ENCODE assay signal across 8 mouse cellular contexts in genomic region chr9:107553541-107554318, GRCm38 (mm10). TPM values are rescaled to one million over a fixed set of nuclear protein-coding genes. Genes with fewer than 3 reads are reported as not detected.
DNase-seq lines count a peak whose midpoint lies in the region; ATAC-seq and TF ChIP-seq lines count a peak whose summit lies in the region.

No protein-coding gene starts in this region.

- peaks cover 35% of the 10 kb centered on the region for H3K79me2 ChIP-seq in MEL (ENCODE audit: control insufficient read depth, insufficient read depth, low read length, poor library complexity)

- DNase-seq in heart, adult 18-20 months: no peak
- DNase-seq in MEL (ENCODE audit: low read depth, low spot score): peak; percentile 68
- DNase-seq in forebrain, embryonic 10.5 days (ENCODE audit: extremely low spot score, low spot score): no peak
- DNase-seq in gastrocnemius, adult 8-10 months (ENCODE audit: low spot score in 2 of 2): no peak

- no peak for TF ChIP-seq CTCF in MEL (IDR thresholded peaks at IDR 0.05 in 2 of 3, conservative IDR thresholded peaks at IDR 0.05 in 1 of 3; ENCODE audit: control insufficient read depth in 1 of 3, insufficient read depth in 1 of 3, low read depth in 2 of 3, low read length in 3 of 3, poor library complexity in 1 of 3, severe bottlenecking in 1 of 3)

- ATAC-seq in heart, embryonic 11.5 days (replicated peaks; ENCODE audit: insufficient number of reproducible peaks, low FRiP score, low TSS enrichment): peak; percentile 40
- peak; percentile 10; the same call in 1 of the 2 replicates for ATAC-seq in kidney, embryonic 14.5 days (ENCODE audit: low FRiP score, low TSS enrichment)
- peak; percentile 26 for ATAC-seq in midbrain, embryonic 13.5 days
- no peak for ATAC-seq in granulocyte monocyte progenitor cell, adult 5-6 weeks (replicated peaks; ENCODE audit: poor library complexity, severe bottlenecking)

- peaks cover 24% of the 10 kb centered on the region for H3K27me3 ChIP-seq in heart, embryonic 11.5 days (ENCODE audit: control insufficient read depth, insufficient read depth, low read length)
- H3K27me3 ChIP-seq in MEL (ENCODE audit: control insufficient read depth in 1 of 2, insufficient read depth in 2 of 2, low read length in 2 of 2): no peaks in the 10 kb centered on the region
- H3K27me3 ChIP-seq in forebrain, embryonic 10.5 days (ENCODE audit: poor library complexity, severe bottlenecking): peaks cover 46% of the 10 kb centered on the region
- H3K27me3 ChIP-seq in kidney, embryonic 14.5 days (ENCODE audit: control insufficient read depth, insufficient read depth, low read length): no peaks in the 10 kb centered on the region
- peaks cover 48% of the 10 kb centered on the region for H3K27me3 ChIP-seq in midbrain, embryonic 13.5 days

- no peak; a peak in 1 of 4 replicates for TF ChIP-seq POLR2A in MEL (IDR thresholded peaks at IDR 0.05; ENCODE audit: control insufficient read depth in 1 of 2, insufficient read depth in 1 of 2, low read depth in 1 of 2, low read length in 2 of 2, poor library complexity in 1 of 2)

- peak overlapping the region; percentile 84 for H3K4me3 ChIP-seq in heart, embryonic 11.5 days (ENCODE audit: low read depth, low read length)
- H3K4me3 ChIP-seq in MEL (ENCODE audit: control insufficient read depth in 1 of 2, insufficient read depth in 1 of 2, low read depth in 2 of 2, low read length in 2 of 2): peak overlapping the region; percentile 65 to 82
- H3K4me3 ChIP-seq in forebrain, embryonic 10.5 days: peak overlapping the region; percentile 88
- peak overlapping the region; percentile 63 for H3K4me3 ChIP-seq in kidney, embryonic 14.5 days (ENCODE audit: low read length)
- peak overlapping the region; percentile 60 for H3K4me3 ChIP-seq in midbrain, embryonic 13.5 days (replicated peaks)

- H3K4me1 ChIP-seq in heart, embryonic 11.5 days (ENCODE audit: control insufficient read depth, insufficient read depth, low read length): peaks cover 43% of the 10 kb centered on the region
- H3K4me1 ChIP-seq in MEL (ENCODE audit: control insufficient read depth in 1 of 2, insufficient read depth in 2 of 2, low read length in 2 of 2): peaks cover 10 to 33% of the 10 kb centered on the region in 2 experiments
- peaks cover 73% of the 10 kb centered on the region for H3K4me1 ChIP-seq in forebrain, embryonic 10.5 days
- peaks cover 49% of the 10 kb centered on the region for H3K4me1 ChIP-seq in kidney, embryonic 14.5 days (ENCODE audit: control insufficient read depth, insufficient read depth, low read length)
- H3K4me1 ChIP-seq in midbrain, embryonic 13.5 days (replicated peaks): peaks cover 51% of the 10 kb centered on the region

- peak overlapping the region; percentile 83 for H3K9ac ChIP-seq in heart, embryonic 11.5 days (ENCODE audit: low read depth, low read length)
- H3K9ac ChIP-seq in MEL (ENCODE audit: control insufficient read depth, low read depth, low read length, poor library complexity, severe bottlenecking): peak overlapping the region; percentile 85
- H3K9ac ChIP-seq in kidney, embryonic 14.5 days (ENCODE audit: low read depth, low read length): peak overlapping the region; percentile 67
- peak overlapping the region; percentile 74 for H3K9ac ChIP-seq in midbrain, embryonic 13.5 days (replicated peaks)

- H3K27ac ChIP-seq in heart, embryonic 11.5 days (ENCODE audit: low read depth, low read length): peak overlapping the region; percentile 83
- H3K27ac ChIP-seq in MEL (ENCODE audit: control insufficient read depth, low read depth, low read length): peak overlapping the region; percentile 66
- H3K27ac ChIP-seq in forebrain, embryonic 10.5 days: peak overlapping the region; percentile 96
- H3K27ac ChIP-seq in kidney, embryonic 14.5 days (ENCODE audit: low read depth, low read length): peak overlapping the region; percentile 96
- peak overlapping the region; percentile 82 for H3K27ac ChIP-seq in midbrain, embryonic 13.5 days

- no peaks in the 10 kb centered on the region for H3K9me3 ChIP-seq in heart, embryonic 11.5 days (replicated peaks; ENCODE audit: control insufficient read depth, low read length)
- H3K9me3 ChIP-seq in MEL (replicated peaks; ENCODE audit: insufficient read depth, low read length): no peaks in the 10 kb centered on the region
- H3K9me3 ChIP-seq in forebrain, embryonic 10.5 days: no peaks in the 10 kb centered on the region
- H3K9me3 ChIP-seq in kidney, embryonic 14.5 days (ENCODE audit: control insufficient read depth, low read length): no peaks in the 10 kb centered on the region
- no peaks in the 10 kb centered on the region for H3K9me3 ChIP-seq in midbrain, embryonic 13.5 days

- WGBS in heart, embryonic 11.5 days (ENCODE audit: insufficient replicate concordance): 8% methylated on average over 36 of the region's 37 CpGs
- WGBS in forebrain, embryonic 10.5 days: 6% methylated on average over 37 of the region's 37 CpGs
- WGBS in kidney, embryonic 14.5 days: 2% methylated on average over 37 of the region's 37 CpGs
- WGBS in midbrain, embryonic 13.5 days: 7% methylated on average over 37 of the region's 37 CpGs

- no peak for TF ChIP-seq RAD21 in MEL (IDR thresholded peaks at IDR 0.05; ENCODE audit: low read depth, low read length)

- peaks cover 14% of the 10 kb centered on the region for H3K36me3 ChIP-seq in heart, embryonic 11.5 days (ENCODE audit: control insufficient read depth, insufficient read depth, low read length)
- H3K36me3 ChIP-seq in MEL (ENCODE audit: control insufficient read depth in 1 of 2, insufficient read depth in 2 of 2, low read length in 2 of 2): peaks cover 3 to 29% of the 10 kb centered on the region in 2 experiments; a peak in 3 of 4 replicates
- peaks cover 28% of the 10 kb centered on the region for H3K36me3 ChIP-seq in forebrain, embryonic 10.5 days (replicated peaks)
- H3K36me3 ChIP-seq in kidney, embryonic 14.5 days (ENCODE audit: control insufficient read depth, insufficient read depth, low read length): peaks cover 24% of the 10 kb centered on the region
- H3K36me3 ChIP-seq in midbrain, embryonic 13.5 days: peaks cover 23% of the 10 kb centered on the region

- no peak for TF ChIP-seq EP300 in MEL (IDR thresholded peaks at IDR 0.05; ENCODE audit: low read depth in 1 of 2, low read length in 2 of 2)

- peak overlapping the region; percentile 98 for H3K4me2 ChIP-seq in heart, embryonic 11.5 days
- peak overlapping the region; percentile 87 for H3K4me2 ChIP-seq in kidney, embryonic 14.5 days (replicated peaks; ENCODE audit: low read depth, low read length)
- peak overlapping the region; percentile 95 for H3K4me2 ChIP-seq in midbrain, embryonic 13.5 days (replicated peaks)

RNA-seq across cellular contexts. Expression of gene Rassf1, which starts 2.4 kb away (rescaled TPM):
- 38.9 and 45.7 TPM in 2 replicates for polyA plus RNA-seq in heart, embryonic 11.5 days (2014; fragmentation: Nextera tagmentation; extraction: Ambion mirVana)
- total RNA-seq in heart, adult 18-20 months (2021): 10 to 100 TPM; 15.1 TPM
- total RNA-seq in MEL (2012; rRNA removed): 40.6 and 48.0 TPM in 2 replicates
- polyA plus RNA-seq in MEL (2012; ENCODE audit: insufficient read depth in 1 of 2, insufficient read length in 2 of 2, low read depth in 1 of 2, low replicate concordance in 2 of 2, missing spikeins in 1 of 2): 10 to 100 TPM in 1 of 2 experiments, not detected in 1; 56.9 TPM
- polyA plus RNA-seq in forebrain, embryonic 10.5 days (2016; fragmentation: Nextera tagmentation; extraction: Ambion mirVana): 57.4 and 59.6 TPM in 2 replicates
- polyA plus RNA-seq in kidney, embryonic 14.5 days (2014; fragmentation: Nextera tagmentation; extraction: Ambion mirVana): 53.2 and 60.1 TPM in 2 replicates
- 38.6 and 39.5 TPM in 2 replicates for polyA plus RNA-seq in midbrain, embryonic 13.5 days (2015; fragmentation: Nextera tagmentation; extraction: Ambion mirVana)
- total RNA-seq in granulocyte monocyte progenitor cell, adult 5-6 weeks (2014; fragmentation: Nextera tagmentation): 40.2 and 42.2 TPM in 2 replicates
- 34.1 and 36.7 TPM in 2 replicates for total RNA-seq in granulocyte monocyte progenitor cell, adult 5-6 weeks (2017)
- total RNA-seq in gastrocnemius, adult 8-10 months (2022): 10 to 100 TPM in 3 of 4 experiments, 1 to 10 TPM in 1; 9.3 to 14.4 (median 11.9) TPM

RNA-seq across cellular contexts. Expression of gene Zmynd10, which starts 6.6 kb away (rescaled TPM):
- not detected in 2 replicates for polyA plus RNA-seq in heart, embryonic 11.5 days (2014; fragmentation: Nextera tagmentation; extraction: Ambion mirVana)
- under 1 TPM in 1 of 2 experiments, not detected in 1; 0.62 TPM for total RNA-seq in heart, adult 18-20 months (2021)
- 0.26 and 0.31 TPM in 2 replicates for total RNA-seq in MEL (2012; rRNA removed)
- under 1 TPM in 1 of 2 experiments, not detected in 1; 0.85 TPM for polyA plus RNA-seq in MEL (2012; ENCODE audit: insufficient read depth in 1 of 2, insufficient read length in 2 of 2, low read depth in 1 of 2, low replicate concordance in 2 of 2, missing spikeins in 1 of 2)
- polyA plus RNA-seq in forebrain, embryonic 10.5 days (2016; fragmentation: Nextera tagmentation; extraction: Ambion mirVana): 0.74 and 1.4 TPM in 2 replicates
- polyA plus RNA-seq in kidney, embryonic 14.5 days (2014; fragmentation: Nextera tagmentation; extraction: Ambion mirVana): 0.76 and 1.7 TPM in 2 replicates
- polyA plus RNA-seq in midbrain, embryonic 13.5 days (2015; fragmentation: Nextera tagmentation; extraction: Ambion mirVana): 1.1 and 1.5 TPM in 2 replicates
- total RNA-seq in granulocyte monocyte progenitor cell, adult 5-6 weeks (2014; fragmentation: Nextera tagmentation): not detected in 2 replicates
- total RNA-seq in granulocyte monocyte progenitor cell, adult 5-6 weeks (2017): not detected in 2 replicates
- total RNA-seq in gastrocnemius, adult 8-10 months (2022): under 1 TPM in 1 of 4 experiments, not detected in 3; 0.22 TPM

RNA-seq across cellular contexts. Expression of gene Tusc2, which starts 9.3 kb away (rescaled TPM):
- 60.4 and 63.3 TPM in 2 replicates for polyA plus RNA-seq in heart, embryonic 11.5 days (2014; fragmentation: Nextera tagmentation; extraction: Ambion mirVana)
- 10 to 100 TPM; 38.3 to 40.9 TPM for total RNA-seq in heart, adult 18-20 months (2021)
- total RNA-seq in MEL (2012; rRNA removed): 29.9 and 36.2 TPM in 2 replicates
- 10 to 100 TPM in 1 of 2 experiments, not detected in 1; 48.9 TPM for polyA plus RNA-seq in MEL (2012; ENCODE audit: insufficient read depth in 1 of 2, insufficient read length in 2 of 2, low read depth in 1 of 2, low replicate concordance in 2 of 2, missing spikeins in 1 of 2)
- polyA plus RNA-seq in forebrain, embryonic 10.5 days (2016; fragmentation: Nextera tagmentation; extraction: Ambion mirVana): 73.3 and 74.1 TPM in 2 replicates
- polyA plus RNA-seq in kidney, embryonic 14.5 days (2014; fragmentation: Nextera tagmentation; extraction: Ambion mirVana): 39.0 and 45.9 TPM in 2 replicates
- polyA plus RNA-seq in midbrain, embryonic 13.5 days (2015; fragmentation: Nextera tagmentation; extraction: Ambion mirVana): 93.2 and 109 TPM in 2 replicates
- 22.8 and 34.5 TPM in 2 replicates for total RNA-seq in granulocyte monocyte progenitor cell, adult 5-6 weeks (2014; fragmentation: Nextera tagmentation)
- total RNA-seq in granulocyte monocyte progenitor cell, adult 5-6 weeks (2017): 10.8 and 13.2 TPM in 2 replicates
- total RNA-seq in gastrocnemius, adult 8-10 months (2022): 10 to 100 TPM; 44.6 to 54.5 (median 46.9) TPM

RNA-seq across cellular contexts. Expression of gene Nprl2, which starts 11.7 kb away (rescaled TPM):
- polyA plus RNA-seq in heart, embryonic 11.5 days (2014; fragmentation: Nextera tagmentation; extraction: Ambion mirVana): 26.8 TPM in 2 replicates
- 10 to 100 TPM; 20.4 to 21.0 TPM for total RNA-seq in heart, adult 18-20 months (2021)
- 23.2 and 25.4 TPM in 2 replicates for total RNA-seq in MEL (2012; rRNA removed)
- 10 to 100 TPM in 1 of 2 experiments, not detected in 1; 30.2 TPM for polyA plus RNA-seq in MEL (2012; ENCODE audit: insufficient read depth in 1 of 2, insufficient read length in 2 of 2, low read depth in 1 of 2, low replicate concordance in 2 of 2, missing spikeins in 1 of 2)
- polyA plus RNA-seq in forebrain, embryonic 10.5 days (2016; fragmentation: Nextera tagmentation; extraction: Ambion mirVana): 36.7 and 37.3 TPM in 2 replicates
- 41.0 and 48.6 TPM in 2 replicates for polyA plus RNA-seq in kidney, embryonic 14.5 days (2014; fragmentation: Nextera tagmentation; extraction: Ambion mirVana)
- polyA plus RNA-seq in midbrain, embryonic 13.5 days (2015; fragmentation: Nextera tagmentation; extraction: Ambion mirVana): 67.7 and 70.8 TPM in 2 replicates
- total RNA-seq in granulocyte monocyte progenitor cell, adult 5-6 weeks (2014; fragmentation: Nextera tagmentation): 11.3 and 16.7 TPM in 2 replicates
- 11.3 and 14.3 TPM in 2 replicates for total RNA-seq in granulocyte monocyte progenitor cell, adult 5-6 weeks (2017)
- total RNA-seq in gastrocnemius, adult 8-10 months (2022): 10 to 100 TPM; 10.4 to 13.4 (median 11.0) TPM

RNA-seq across cellular contexts. Expression of gene Cyb561d2, which starts 11.7 kb away (rescaled TPM):
- polyA plus RNA-seq in heart, embryonic 11.5 days (2014; fragmentation: Nextera tagmentation; extraction: Ambion mirVana): 16.6 and 21.9 TPM in 2 replicates
- total RNA-seq in heart, adult 18-20 months (2021): 1 to 10 TPM; 4.2 to 4.6 TPM
- 38.1 and 38.3 TPM in 2 replicates for total RNA-seq in MEL (2012; rRNA removed)
- polyA plus RNA-seq in MEL (2012; ENCODE audit: insufficient read depth in 1 of 2, insufficient read length in 2 of 2, low read depth in 1 of 2, low replicate concordance in 2 of 2, missing spikeins in 1 of 2): 10 to 100 TPM in 1 of 2 experiments, not detected in 1; 37.8 TPM
- 20.4 and 21.0 TPM in 2 replicates for polyA plus RNA-seq in forebrain, embryonic 10.5 days (2016; fragmentation: Nextera tagmentation; extraction: Ambion mirVana)
- polyA plus RNA-seq in kidney, embryonic 14.5 days (2014; fragmentation: Nextera tagmentation; extraction: Ambion mirVana): 28.7 and 32.3 TPM in 2 replicates
- 28.3 and 29.1 TPM in 2 replicates for polyA plus RNA-seq in midbrain, embryonic 13.5 days (2015; fragmentation: Nextera tagmentation; extraction: Ambion mirVana)
- total RNA-seq in granulocyte monocyte progenitor cell, adult 5-6 weeks (2014; fragmentation: Nextera tagmentation): 21.2 and 31.0 TPM in 2 replicates
- 13.2 and 13.9 TPM in 2 replicates for total RNA-seq in granulocyte monocyte progenitor cell, adult 5-6 weeks (2017)
- total RNA-seq in gastrocnemius, adult 8-10 months (2022): 1 to 10 TPM; 3.5 to 4.9 (median 4.2) TPM
